Mouse (Mus musculus): ENCODE measurements around the gene Trub2.

Trub2 gene

DNA sequence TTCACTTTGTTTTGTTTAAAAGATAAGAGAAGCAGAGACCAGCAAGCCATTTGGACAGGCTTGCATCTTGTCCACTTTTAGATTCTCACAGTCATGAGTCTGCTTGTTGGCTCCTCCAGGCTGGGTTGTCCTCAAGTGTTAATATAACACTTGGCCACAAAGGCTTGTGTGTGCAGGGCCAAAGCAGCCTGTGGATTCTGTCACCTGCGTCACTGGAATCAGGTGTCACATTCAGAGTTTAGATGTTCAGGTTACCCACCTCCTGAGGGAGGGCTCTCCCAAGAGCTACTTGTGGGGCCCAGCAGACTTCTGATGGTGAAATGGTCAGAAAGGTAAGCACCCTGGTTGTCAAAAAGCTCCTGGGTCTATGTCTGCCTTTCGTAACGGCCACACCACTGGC is 65.2 kb downstream of the Trub2 start:
- no peak for DNase-seq

DNA sequence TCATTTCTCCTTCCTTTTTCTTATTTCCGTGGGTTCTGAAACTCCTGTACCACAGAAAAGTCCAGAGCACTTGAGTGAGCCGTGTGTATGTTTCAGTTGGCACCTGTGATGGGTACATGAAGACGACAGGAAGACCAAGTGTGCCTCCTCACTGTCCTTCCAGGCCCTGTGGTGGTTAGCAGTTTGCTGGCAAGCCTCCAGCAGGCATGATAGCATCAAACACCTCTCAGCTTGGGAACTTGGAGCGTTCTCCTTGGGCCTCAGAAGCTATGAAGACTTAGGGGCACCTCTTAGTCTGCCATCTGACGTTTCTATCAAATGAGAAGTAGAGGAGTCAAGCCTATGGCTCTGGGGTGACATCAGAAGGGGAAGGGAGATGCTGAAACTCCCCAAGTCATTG is 69.7 kb downstream of the Trub2 start:
- no peak for DNase-seq

- DNase-seq: no peak
Measured at GRCm38 (mm10) chr2:29716691-29717090, 71.6 kb downstream of the Trub2 start.

GRCm38 (mm10) chr2:29716143-29716542 is 72.2 kb downstream of the Trub2 start:
- DNase-seq: no peak

DNA sequence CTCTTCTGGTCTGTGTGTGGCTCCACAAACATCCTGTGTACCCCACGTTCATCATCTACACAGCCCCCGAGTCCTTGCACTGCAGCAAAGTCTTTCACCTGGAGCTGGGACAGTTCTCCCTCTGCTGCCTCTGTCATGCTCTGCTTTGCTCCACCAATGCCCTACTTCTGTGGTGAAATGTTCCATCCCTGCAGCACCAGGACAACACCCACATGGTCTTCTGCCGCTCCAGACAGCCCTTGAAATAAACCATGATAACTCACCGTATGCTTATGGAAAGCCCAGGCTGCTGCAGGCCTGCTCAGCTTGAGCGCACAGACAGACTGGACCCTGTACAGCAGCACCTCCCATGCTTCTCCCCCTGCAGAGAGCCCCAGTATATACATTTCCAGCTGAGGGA is 74.2 kb downstream of the Trub2 start:
- DNase-seq: no peak

DNA sequence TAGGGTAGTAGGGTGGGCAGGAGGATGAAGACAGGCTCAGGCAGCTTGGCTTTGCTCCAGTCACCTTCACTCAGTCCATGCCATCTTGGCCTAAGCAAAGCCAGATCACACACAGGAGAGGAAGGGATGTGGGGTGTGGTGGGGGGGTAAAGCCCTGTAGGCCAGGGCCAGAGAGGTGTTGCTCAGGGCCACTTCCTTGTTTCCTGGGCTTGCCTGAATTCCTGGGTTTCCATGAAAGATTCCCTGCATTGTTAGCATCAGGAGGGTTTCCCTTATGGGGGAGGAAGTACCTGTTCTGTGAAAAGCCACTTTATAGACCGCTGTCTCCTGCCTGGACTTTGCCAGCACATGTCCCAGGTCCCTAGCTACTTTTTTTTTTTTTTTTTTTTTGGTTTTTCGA is 74.8 kb downstream of the Trub2 start:
- DNase-seq: no peak

DNA sequence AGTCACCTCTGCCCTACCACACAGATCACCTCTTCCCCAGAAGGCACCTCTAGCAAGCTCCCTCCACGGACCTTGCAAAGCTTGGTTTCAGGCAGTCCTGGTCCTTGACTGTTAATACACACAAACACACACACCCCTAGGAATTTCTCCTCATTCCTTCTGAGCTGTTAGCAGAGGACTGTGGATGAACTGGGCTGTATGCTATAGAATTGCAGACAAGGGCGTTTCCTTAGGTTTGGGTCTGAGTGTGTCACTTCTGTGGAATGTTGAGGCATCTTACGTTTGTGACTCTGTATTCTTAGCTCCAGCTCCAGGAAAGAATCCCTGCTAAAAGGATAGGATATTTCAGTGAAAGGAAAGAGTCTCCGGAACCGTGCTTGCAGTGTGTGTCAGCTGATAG is 76.4 kb downstream of the Trub2 start:
- DNase-seq: no peak

Data from cerebellum, adult 9-11 months (tissue).